Mouse (Mus musculus): ENCODE data around the gene Gabrb1. TPM values are rescaled to one million over a fixed set of nuclear protein-coding genes. Genes with fewer than 3 reads are reported as not detected.
"Not testable (repeated sequence)": the region's sequence is repeated elsewhere in the genome, so short reads cannot be mapped to it uniquely, and the experiment has no call there.

The Gabrb1 gene
- polyA plus RNA-seq, 1 experiment from 2014 or later = 48.1 TPM

DNA sequence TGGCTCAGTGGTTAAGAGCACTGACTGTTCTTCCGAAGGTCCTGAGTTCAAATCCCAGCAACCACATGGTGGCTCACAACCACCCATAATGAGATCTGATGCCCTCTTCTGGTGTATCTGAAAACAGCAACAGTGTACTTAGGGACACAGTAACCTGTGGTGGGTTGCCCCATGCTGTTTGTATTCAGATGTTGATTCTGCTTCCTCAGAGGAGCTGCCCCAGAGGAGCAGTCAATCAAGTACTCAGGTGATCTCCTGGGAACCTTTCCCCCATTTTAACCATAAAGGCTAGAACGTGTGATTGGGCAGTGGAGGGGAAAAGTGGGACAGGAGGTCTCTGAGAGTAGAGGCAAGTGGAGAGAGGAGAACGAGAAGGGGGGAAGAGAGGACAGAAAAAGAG, 497.8 kb downstream of the Gabrb1 start:
- not testable (repeated sequence) for H3K4me2 ChIP-seq (ENCODE audit: low read length); H3K9me3 ChIP-seq (replicated peaks; ENCODE audit: control insufficient read depth, low read length, poor library complexity, severe bottlenecking); H3K4me3 ChIP-seq (ENCODE audit: low read depth, low read length); ATAC-seq; H3K27me3 ChIP-seq (ENCODE audit: control insufficient read depth, insufficient read depth, low read depth, low read length); H3K9ac ChIP-seq (ENCODE audit: low read depth, low read length); H3K4me1 ChIP-seq (ENCODE audit: control insufficient read depth, insufficient read depth, low read length); H3K27ac ChIP-seq (ENCODE audit: low read length)
- peaks cover 18% of the 10 kb centered on the region for H3K36me3 ChIP-seq (ENCODE audit: control insufficient read depth, insufficient read depth, low read length)
- WGBS = 72% methylated on average over 3 of the region's 3 CpGs

DNA sequence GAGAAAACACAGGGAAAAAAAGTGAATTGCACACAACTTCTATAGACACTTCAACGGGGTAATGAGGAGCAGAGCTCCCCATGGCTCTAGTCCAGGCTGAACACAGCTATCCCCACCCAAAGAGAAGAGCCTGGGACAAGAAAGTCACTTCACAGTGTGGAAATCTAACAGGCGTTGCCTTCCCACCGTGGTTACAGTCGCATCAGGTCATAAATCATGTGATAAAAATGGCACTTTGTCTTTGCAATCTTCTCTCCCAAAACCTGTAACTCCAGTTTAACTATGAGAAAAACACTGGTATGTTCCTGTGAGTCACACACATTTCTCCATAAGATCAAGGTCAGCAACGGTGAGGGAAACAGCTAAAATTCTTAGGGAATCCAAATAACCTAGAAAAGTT, 498.7 kb downstream of the Gabrb1 start:
- ATAC-seq = no peak
- H3K4me2 ChIP-seq (ENCODE audit: low read length) = no peak overlapping the region
- peaks cover 18% of the 10 kb centered on the region for H3K36me3 ChIP-seq (ENCODE audit: control insufficient read depth, insufficient read depth, low read length)
- over 99% methylated on average over 5 of the region's 5 CpGs for WGBS
- no peak overlapping the region for H3K4me3 ChIP-seq (ENCODE audit: low read depth, low read length)
- no peak overlapping the region for H3K9ac ChIP-seq (ENCODE audit: low read depth, low read length)
- H3K4me1 ChIP-seq (ENCODE audit: control insufficient read depth, insufficient read depth, low read length) = no peaks in the 10 kb centered on the region
- no peak overlapping the region for H3K27ac ChIP-seq (ENCODE audit: low read length)
- no peaks in the 10 kb centered on the region for H3K27me3 ChIP-seq (ENCODE audit: control insufficient read depth, insufficient read depth, low read depth, low read length)
- H3K9me3 ChIP-seq (replicated peaks; ENCODE audit: control insufficient read depth, low read length, poor library complexity, severe bottlenecking) = no peaks in the 10 kb centered on the region

DNA sequence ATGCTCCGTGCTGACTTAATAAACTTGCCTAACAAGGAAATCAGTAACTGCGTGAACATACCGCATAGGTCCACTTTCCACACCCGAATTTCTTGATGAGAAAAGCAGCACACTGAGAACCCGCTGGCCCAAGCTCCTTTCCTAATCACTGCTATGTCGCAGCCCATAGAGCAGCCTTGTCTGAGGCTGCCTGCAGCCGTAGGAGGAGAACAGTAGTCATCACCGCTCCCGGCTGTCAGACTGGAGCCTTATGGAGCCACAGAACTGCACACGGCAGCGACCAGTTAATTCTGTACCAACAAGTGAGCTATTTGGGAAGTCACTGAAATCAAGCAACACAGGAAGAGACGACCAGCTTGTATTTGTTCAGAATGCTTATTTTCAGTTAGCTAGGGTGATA, 500.8 kb downstream of the Gabrb1 start:
- H3K4me1 ChIP-seq (ENCODE audit: control insufficient read depth, insufficient read depth, low read length) = no peaks in the 10 kb centered on the region
- H3K4me3 ChIP-seq (ENCODE audit: low read depth, low read length) = no peak overlapping the region
- peaks cover 23% of the 10 kb centered on the region for H3K36me3 ChIP-seq (ENCODE audit: control insufficient read depth, insufficient read depth, low read length)
- H3K9me3 ChIP-seq (replicated peaks; ENCODE audit: control insufficient read depth, low read length, poor library complexity, severe bottlenecking) = no peaks in the 10 kb centered on the region
- 92% methylated on average over 12 of the region's 12 CpGs for WGBS
- H3K27me3 ChIP-seq (ENCODE audit: control insufficient read depth, insufficient read depth, low read depth, low read length) = no peaks in the 10 kb centered on the region
- H3K27ac ChIP-seq (ENCODE audit: low read length) = no peak overlapping the region
- H3K9ac ChIP-seq (ENCODE audit: low read depth, low read length) = no peak overlapping the region
- ATAC-seq = no peak
- H3K4me2 ChIP-seq (ENCODE audit: low read length) = no peak overlapping the region

DNA sequence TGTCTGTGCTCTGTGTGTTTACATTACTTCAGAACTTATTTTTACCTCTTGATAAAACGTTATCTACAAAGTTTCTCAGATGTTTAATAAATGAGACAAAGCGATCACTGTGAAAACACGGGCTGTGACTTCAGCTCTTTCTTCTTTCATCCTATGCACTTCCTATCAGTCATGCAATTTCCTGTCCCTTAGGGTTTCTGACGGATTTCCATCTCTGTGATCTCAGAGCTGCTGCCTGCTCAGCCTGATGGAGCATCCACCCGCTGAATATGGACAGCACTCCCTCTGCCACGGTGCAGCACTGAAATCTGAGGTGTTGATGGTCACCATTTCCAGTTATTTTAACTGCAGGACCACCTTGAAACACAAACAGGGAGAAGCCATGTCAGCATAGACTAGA, 501.6 kb downstream of the Gabrb1 start:
- Histone ChIP-seq H3K27me3 (ENCODE audit: control insufficient read depth, insufficient read depth, low read depth, low read length) (no peaks in the 10 kb centered on the region), H3K36me3 (ENCODE audit: control insufficient read depth, insufficient read depth, low read length) (peaks cover 23% of the 10 kb centered on the region), H3K9me3 (replicated peaks; ENCODE audit: control insufficient read depth, low read length, poor library complexity, severe bottlenecking) (no peaks in the 10 kb centered on the region), H3K27ac (ENCODE audit: low read length) (no peak overlapping the region), H3K4me1 (ENCODE audit: control insufficient read depth, insufficient read depth, low read length) (peaks cover 2% of the 10 kb centered on the region; the same call in 1 of the 2 replicates), H3K4me3 (ENCODE audit: low read depth, low read length) (no peak overlapping the region), H3K9ac (ENCODE audit: low read depth, low read length) (no peak overlapping the region), H3K4me2 (ENCODE audit: low read length) (no peak overlapping the region)
- 77% methylated on average over 6 of the region's 6 CpGs for WGBS
- no peak for ATAC-seq

DNA sequence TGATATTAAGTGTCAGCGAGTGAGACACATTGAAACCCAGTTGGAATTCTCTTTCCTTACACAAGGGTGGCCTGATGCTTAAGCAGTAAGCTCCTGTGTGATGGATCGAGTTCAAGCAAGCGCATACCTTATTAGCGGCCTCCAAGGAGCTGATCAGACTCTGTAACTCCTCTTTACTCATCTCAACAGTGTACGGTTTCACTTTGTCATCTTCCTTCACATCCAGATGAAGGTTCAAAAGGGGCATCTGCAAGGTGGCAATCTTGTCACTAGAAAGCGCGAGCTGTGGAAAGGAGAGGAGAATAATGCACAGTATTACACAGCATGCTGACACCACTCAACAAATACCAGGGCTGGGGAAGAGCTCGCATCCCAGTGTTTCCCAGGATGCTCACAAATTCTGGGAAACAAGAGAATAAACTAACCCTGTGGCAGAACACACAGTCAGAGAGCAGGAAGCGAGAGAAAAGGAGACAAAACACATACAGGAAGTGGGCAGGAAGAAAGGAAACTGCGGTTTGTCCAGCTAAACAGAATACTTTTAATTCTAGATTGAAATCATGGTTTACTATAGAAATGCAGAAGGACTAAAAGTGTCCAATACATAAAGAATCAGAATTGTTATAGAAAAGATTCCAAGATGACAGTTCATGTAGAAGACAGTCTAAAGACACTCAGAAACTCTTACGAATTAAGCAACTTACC, 503.0 kb downstream of the Gabrb1 start:
- WGBS = 90% methylated on average over 11 of the region's 11 CpGs
- no peak overlapping the region for H3K4me3 ChIP-seq (ENCODE audit: low read depth, low read length)
- no peaks in the 10 kb centered on the region for H3K9me3 ChIP-seq (replicated peaks; ENCODE audit: control insufficient read depth, low read length, poor library complexity, severe bottlenecking)
- H3K36me3 ChIP-seq (ENCODE audit: control insufficient read depth, insufficient read depth, low read length) = peaks cover 18% of the 10 kb centered on the region
- H3K27me3 ChIP-seq (ENCODE audit: control insufficient read depth, insufficient read depth, low read depth, low read length) = no peaks in the 10 kb centered on the region
- H3K4me2 ChIP-seq (ENCODE audit: low read length) = no peak overlapping the region
- no peak overlapping the region for H3K27ac ChIP-seq (ENCODE audit: low read length)
- no peak for ATAC-seq
- peaks cover 2% of the 10 kb centered on the region; the same call in 1 of the 2 replicates for H3K4me1 ChIP-seq (ENCODE audit: control insufficient read depth, insufficient read depth, low read length)
- H3K9ac ChIP-seq (ENCODE audit: low read depth, low read length) = no peak overlapping the region

DNA sequence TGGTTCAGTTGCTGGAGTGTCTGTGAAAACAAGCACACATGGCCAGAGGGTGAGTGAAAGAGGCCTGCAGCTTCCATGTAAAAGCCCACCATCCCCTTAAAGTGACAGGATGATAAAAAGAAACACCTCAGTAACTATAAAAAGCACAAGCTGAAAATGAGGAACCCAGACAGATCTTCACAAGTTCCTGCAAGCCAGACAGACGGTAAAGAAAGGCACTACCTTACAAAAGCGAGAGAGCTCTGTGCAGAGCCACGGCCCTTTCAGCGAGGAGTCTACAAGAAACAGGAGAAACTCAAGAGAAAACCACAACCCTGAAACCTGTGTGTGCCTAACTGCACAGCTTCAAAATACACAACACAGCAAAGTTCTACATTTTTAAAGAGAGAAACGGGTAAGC, 504.9 kb downstream of the Gabrb1 start:
- Histone ChIP-seq H3K4me1 (ENCODE audit: control insufficient read depth, insufficient read depth, low read length) (peaks cover 16% of the 10 kb centered on the region), H3K27ac (ENCODE audit: low read length) (no peak overlapping the region), H3K9me3 (replicated peaks; ENCODE audit: control insufficient read depth, low read length, poor library complexity, severe bottlenecking) (no peaks in the 10 kb centered on the region), H3K4me3 (ENCODE audit: low read depth, low read length) (no peak overlapping the region), H3K27me3 (ENCODE audit: control insufficient read depth, insufficient read depth, low read depth, low read length) (no peaks in the 10 kb centered on the region), H3K9ac (ENCODE audit: low read depth, low read length) (no peak overlapping the region), H3K36me3 (ENCODE audit: control insufficient read depth, insufficient read depth, low read length) (peaks cover 15% of the 10 kb centered on the region), H3K4me2 (ENCODE audit: low read length) (no peak overlapping the region)
- 93% methylated on average over 5 of the region's 5 CpGs for WGBS
- ATAC-seq = no peak

DNA sequence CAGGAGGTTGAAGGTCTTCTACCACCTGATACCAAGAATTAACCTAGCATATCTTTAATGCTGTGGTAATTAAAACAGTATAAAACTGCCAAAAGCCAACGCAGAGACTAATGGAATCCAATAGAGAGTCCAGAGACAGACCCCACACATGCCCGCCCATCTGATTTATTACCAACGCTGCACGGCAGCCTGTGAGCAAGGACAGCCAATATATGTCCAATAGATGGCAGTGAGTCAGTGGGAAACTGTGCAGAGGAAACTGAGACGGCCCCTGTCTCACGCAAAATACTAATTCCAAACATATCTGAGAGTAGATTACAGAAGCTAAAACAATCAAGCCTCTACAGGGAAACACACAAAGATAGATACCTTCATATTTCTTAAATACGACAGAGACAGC, 506.5 kb downstream of the Gabrb1 start:
- H3K36me3 ChIP-seq (ENCODE audit: control insufficient read depth, insufficient read depth, low read length) = peaks cover 5% of the 10 kb centered on the region
- peaks cover 16% of the 10 kb centered on the region for H3K4me1 ChIP-seq (ENCODE audit: control insufficient read depth, insufficient read depth, low read length)
- H3K9me3 ChIP-seq (replicated peaks; ENCODE audit: control insufficient read depth, low read length, poor library complexity, severe bottlenecking) = no peaks in the 10 kb centered on the region
- 86% methylated on average over 7 of the region's 7 CpGs for WGBS
- H3K4me2 ChIP-seq (ENCODE audit: low read length) = no peak overlapping the region
- ATAC-seq = no peak
- H3K27ac ChIP-seq (ENCODE audit: low read length) = no peak overlapping the region
- H3K27me3 ChIP-seq (ENCODE audit: control insufficient read depth, insufficient read depth, low read depth, low read length) = no peaks in the 10 kb centered on the region
- H3K4me3 ChIP-seq (ENCODE audit: low read depth, low read length) = no peak overlapping the region
- no peak overlapping the region for H3K9ac ChIP-seq (ENCODE audit: low read depth, low read length)

DNA sequence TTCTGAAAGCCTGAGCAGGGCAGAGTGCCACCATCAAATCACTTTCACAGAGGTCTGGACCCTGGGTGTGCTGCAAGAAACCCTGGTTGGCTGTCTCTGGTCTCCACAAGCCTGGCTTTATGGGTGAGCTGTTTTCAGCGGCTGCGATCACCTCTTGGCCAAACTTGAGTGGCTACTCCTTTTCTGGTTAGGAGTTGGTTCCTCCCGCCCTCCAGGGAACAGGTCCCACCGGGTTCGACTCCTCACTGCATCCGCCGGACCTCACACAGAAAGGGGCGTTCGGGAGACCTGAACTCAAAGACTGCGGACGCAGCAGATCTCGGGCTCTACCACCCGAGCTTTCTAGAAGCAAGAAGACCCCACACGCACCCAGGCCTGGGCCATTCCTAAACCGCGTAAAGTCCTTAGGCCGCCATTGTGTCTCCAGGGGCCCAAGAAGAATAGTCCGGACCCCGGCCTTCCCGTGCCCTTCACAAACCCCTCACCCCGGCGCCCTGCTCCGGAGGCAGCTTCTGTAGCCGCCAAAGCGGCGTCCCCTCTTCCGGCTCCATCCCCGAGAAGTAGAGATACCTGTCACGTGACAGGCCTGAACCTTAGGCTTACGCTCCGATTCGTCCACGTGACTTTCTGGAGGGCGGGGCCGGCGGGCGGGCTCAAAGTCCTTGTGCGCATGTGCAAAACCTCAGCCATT, 509.8 kb downstream of the Gabrb1 start, which contains the start of gene Commd8:
TSS of gene Commd8 (minus strand) at position 596 of the 691 bp plus-strand sequence.
- peaks cover 16% of the 10 kb centered on the region for H3K4me1 ChIP-seq (ENCODE audit: control insufficient read depth, insufficient read depth, low read length)
- ATAC-seq = peak; percentile 92
- peak within 1 kb of the TSS; percentile 71 for H3K9ac ChIP-seq (ENCODE audit: low read depth, low read length)
- under 1% methylated on average over 36 of the region's 38 CpGs for WGBS
- peak within 1 kb of the TSS; percentile 61 for H3K4me3 ChIP-seq (ENCODE audit: low read depth, low read length)
- H3K27me3 ChIP-seq (ENCODE audit: control insufficient read depth, insufficient read depth, low read depth, low read length) = no peaks in the 10 kb centered on the region
- peak within 1 kb of the TSS; percentile 85 for H3K4me2 ChIP-seq (ENCODE audit: low read length)
- no peaks in the 10 kb centered on the region for H3K36me3 ChIP-seq (ENCODE audit: control insufficient read depth, insufficient read depth, low read length)
- H3K27ac ChIP-seq (ENCODE audit: low read length) = peak within 1 kb of the TSS; percentile 64
- no peaks in the 10 kb centered on the region for H3K9me3 ChIP-seq (replicated peaks; ENCODE audit: control insufficient read depth, low read length, poor library complexity, severe bottlenecking)

DNA sequence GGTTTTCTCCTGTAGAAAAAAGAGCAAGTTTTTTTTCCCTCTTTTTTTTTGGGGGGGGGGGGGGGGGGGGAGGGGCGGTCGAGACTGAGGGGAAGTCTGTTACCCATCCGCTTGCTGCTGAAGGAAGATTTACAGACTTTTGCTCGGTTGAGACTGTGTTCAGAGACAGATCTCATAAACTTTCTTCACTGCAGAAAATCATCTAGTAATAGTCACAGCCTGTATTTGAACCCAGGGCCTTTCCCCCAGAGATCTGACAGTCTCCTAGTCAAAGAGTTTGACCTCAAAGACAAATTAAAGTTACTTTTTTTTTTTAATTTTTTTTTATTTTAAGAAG, 510.3 kb downstream of the Gabrb1 start:
- Histone ChIP-seq H3K36me3 (ENCODE audit: control insufficient read depth, insufficient read depth, low read length) (no peaks in the 10 kb centered on the region), H3K4me3 (ENCODE audit: low read depth, low read length) (peak overlapping the region; percentile 61), H3K27me3 (ENCODE audit: control insufficient read depth, insufficient read depth, low read depth, low read length) (no peaks in the 10 kb centered on the region), H3K4me2 (ENCODE audit: low read length) (peak overlapping the region; percentile 46), H3K9me3 (replicated peaks; ENCODE audit: control insufficient read depth, low read length, poor library complexity, severe bottlenecking) (no peaks in the 10 kb centered on the region), H3K27ac (ENCODE audit: low read length) (no peak overlapping the region), H3K4me1 (ENCODE audit: control insufficient read depth, insufficient read depth, low read length) (peaks cover 16% of the 10 kb centered on the region), H3K9ac (ENCODE audit: low read depth, low read length) (no peak overlapping the region)
- 0% methylated on average over 4 of the region's 4 CpGs for WGBS
- peak; percentile 79 for ATAC-seq
